Mouse (Mus musculus): ENCODE measurements around the gene Arhgef11.

DNA sequence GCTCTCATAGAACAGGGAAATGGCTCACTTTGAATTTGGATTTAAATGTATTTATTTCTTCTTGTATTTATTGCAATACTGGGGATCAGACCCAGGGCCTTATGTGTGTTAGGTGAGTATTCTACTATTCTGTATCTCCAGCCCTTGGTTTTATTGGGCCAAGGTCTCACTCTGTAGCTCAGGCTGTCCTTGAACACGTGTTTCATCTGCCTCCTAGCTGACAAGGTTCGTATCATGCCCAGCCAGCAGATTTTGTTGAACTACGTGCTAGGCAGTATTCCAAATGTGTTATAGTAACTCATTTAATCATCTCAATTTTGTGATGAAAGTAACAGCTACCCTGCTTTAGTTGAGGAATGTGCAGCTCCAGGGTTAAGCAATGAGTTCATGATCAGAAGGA is 124.7 kb downstream of the Arhgef11 start:
- TF ChIP-seq CTCF (IDR thresholded peaks at IDR 0.05; ENCODE audit: extremely low read depth, insufficient read length, insufficient replicate concordance, low read depth, low read length) = no peak
- no peak for TF ChIP-seq POLR2A (IDR thresholded peaks at IDR 0.05; ENCODE audit: low read depth, low read length)
